Mouse (Mus musculus) CD4-positive helper T cell, adult 2 months (primary cell): ENCODE measurements around the gene Ceacam10.
"Not testable (repeated sequence)": the region's sequence is repeated elsewhere in the genome, so short reads cannot be mapped to it uniquely, and the experiment has no call there.

Experiments
- DNase-seq: peaks from one replicate; pipeline ENCODE4 v3.0.0-alpha.2; 2012; ENCODE audit warnings: low read depth, missing footprints, low spot score

Ceacam10 gene

GRCm38 (mm10) chr7:24776918-24777317 is at the start of gene Ceacam10:
TSS of gene Ceacam10 (plus strand) at chr7:24777206.
- DNase-seq, result not testable (repeated sequence)

GRCm38 (mm10) chr7:24735970-24736670 is 40.9 kb upstream of the Ceacam10 start:
- DNase-seq, result no peak

GRCm38 (mm10) chr7:24750695-24751094 is 26.3 kb upstream of the Ceacam10 start:
- no peak for DNase-seq

GRCm38 (mm10) chr7:24751610-24752009 is 25.4 kb upstream of the Ceacam10 start:
- no peak for DNase-seq

GRCm38 (mm10) chr7:24753476-24753875 is 23.5 kb upstream of the Ceacam10 start:
- no peak for DNase-seq

- DNase-seq, result no peak
Observed at GRCm38 (mm10) chr7:24758520-24758919, 18.5 kb upstream of the Ceacam10 start.

- no peak for DNase-seq
Observed at GRCm38 (mm10) chr7:24760211-24760610, 16.8 kb upstream of the Ceacam10 start, which contains the start of gene Cd177. TSS of gene Cd177 (minus strand) at chr7:24760311.

- no peak for DNase-seq
Observed at GRCm38 (mm10) chr7:24761161-24761560, 15.8 kb upstream of the Ceacam10 start.

GRCm38 (mm10) chr7:24762574-24762973 is 14.4 kb upstream of the Ceacam10 start:
- no peak for DNase-seq

GRCm38 (mm10) chr7:24771361-24771760 is 5.6 kb upstream of the Ceacam10 start:
- no peak for DNase-seq

- DNase-seq, result no peak
Observed at GRCm38 (mm10) chr7:24773942-24774535, 3.0 kb upstream of the Ceacam10 start.

- DNase-seq, result no peak
Observed at GRCm38 (mm10) chr7:24776145-24776544, 861 bp upstream of the Ceacam10 start.

- no peak for DNase-seq
Observed at GRCm38 (mm10) chr7:24797918-24798317, 20.9 kb downstream of the Ceacam10 start.

GRCm38 (mm10) chr7:24802149-24802767 is 25.3 kb downstream of the Ceacam10 start:
- no peak for DNase-seq

GRCm38 (mm10) chr7:24804826-24805225 is 27.8 kb downstream of the Ceacam10 start:
- no peak for DNase-seq

- peak; percentile 22 for DNase-seq
Observed at GRCm38 (mm10) chr7:24809041-24809440, 32.0 kb downstream of the Ceacam10 start.

- DNase-seq, result peak; percentile 75
Observed at GRCm38 (mm10) chr7:24817502-24817901, 40.5 kb downstream of the Ceacam10 start.

- no peak for DNase-seq
Observed at GRCm38 (mm10) chr7:24824452-24824851, 47.4 kb downstream of the Ceacam10 start.

GRCm38 (mm10) chr7:24827181-24827580 is 50.2 kb downstream of the Ceacam10 start:
- no peak for DNase-seq
